Mouse (Mus musculus) adrenal gland, postnatal 10 days (tissue): ENCODE data around the gene 6030408B16Rik. TPM values are rescaled to one million over a fixed set of nuclear protein-coding genes. Genes with fewer than 3 reads are reported as not detected.
A peak's percentile ranks its signal among the peaks of the same experiment; 100 is the strongest.
"Not testable (repeated sequence)": the region's sequence is repeated elsewhere in the genome, so short reads cannot be mapped to it uniquely, and the experiment has no call there.

Source experiments
- DNase-seq: peaks from one replicate; pipeline ENCODE4 v3.0.0; 2021; ENCODE audit warnings: mixed read lengths
- total RNA-seq, 2 experiments: library from RNA; stranded (reverse); gene quantifications; 2 replicates each; pipeline ENCODE4 v1.2.3; 2021

The 6030408B16Rik gene
- total RNA-seq, 2 experiments from 2014 or later, result 1.0 to 2.4 TPM

DNA sequence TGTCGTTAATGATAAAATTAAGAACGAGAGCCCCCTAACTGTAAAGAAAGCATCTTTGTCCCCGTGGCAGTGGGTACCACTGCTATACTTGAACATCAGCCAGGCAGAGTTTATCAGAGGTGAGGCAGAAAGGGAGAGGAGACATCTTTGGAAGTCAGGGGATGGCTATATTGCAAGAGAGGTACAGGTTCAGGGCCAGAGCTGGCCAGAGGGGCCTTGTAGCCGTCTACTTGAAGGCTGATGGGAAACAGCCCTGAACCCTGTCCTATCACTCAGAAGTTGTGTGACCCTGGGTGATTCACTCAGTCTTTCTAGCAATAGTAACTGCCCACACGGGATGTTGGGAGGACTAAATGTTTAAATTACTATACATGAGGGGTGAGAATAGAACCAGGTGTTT is 28.1 kb downstream of the 6030408B16Rik start:
- no peak for DNase-seq

DNA sequence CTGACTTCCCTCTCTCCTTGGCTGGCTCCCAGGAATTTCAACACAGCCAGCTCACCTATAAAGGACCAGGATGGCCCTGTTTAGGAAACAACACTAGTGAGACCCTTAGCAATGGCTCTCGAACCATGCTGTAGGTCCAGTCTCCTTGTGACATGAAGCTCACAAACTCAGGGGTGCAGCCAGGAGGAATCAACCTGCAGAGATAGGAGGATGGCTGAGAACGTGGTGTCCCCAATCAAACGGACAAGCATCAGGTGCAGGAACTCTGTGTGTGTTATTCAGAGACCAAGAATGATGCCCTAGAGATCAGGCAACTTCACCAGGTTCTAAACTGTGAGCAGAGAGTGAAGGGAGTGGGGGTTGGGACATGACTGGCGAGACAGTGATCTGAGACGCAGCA is 29.1 kb downstream of the 6030408B16Rik start:
- no peak for DNase-seq

DNA sequence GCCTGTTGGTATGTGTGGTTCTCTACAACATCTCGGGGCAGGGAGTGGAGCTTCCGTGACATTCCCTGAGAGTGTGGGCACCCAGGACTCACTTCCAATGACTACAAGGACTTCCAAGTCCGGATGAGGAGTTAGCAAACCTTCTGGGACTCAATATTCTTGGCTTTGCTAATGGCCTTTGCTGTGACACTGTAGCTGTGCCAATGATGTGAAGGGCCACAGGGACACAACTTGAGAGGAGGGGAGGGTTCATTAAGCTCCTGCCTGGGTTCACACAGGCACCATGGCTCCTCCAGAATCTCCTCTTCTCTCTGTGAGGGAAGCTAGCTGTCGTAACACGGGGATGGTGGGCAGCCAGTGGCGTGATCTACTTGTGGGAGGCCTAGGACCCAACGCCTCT is 29.6 kb downstream of the 6030408B16Rik start:
- no peak for DNase-seq

DNA sequence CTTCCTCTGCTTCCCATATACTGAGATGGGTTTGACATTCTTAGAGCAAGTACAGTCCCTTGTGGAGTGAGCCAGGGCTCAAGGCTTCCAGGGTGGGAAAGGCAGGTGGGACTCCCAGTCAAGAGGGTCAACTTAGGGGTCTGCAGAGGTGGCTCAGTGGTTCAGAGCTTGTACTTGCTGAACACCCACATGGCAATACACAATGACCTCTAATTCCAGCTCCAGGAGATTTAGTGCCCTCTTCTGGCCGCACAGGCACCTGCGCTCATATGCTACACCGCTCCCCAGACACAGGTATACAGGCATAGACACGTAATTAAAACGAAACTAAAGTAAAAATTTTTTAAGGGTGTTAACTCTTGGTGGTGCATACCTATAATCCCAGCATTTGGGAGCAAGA is 30.5 kb downstream of the 6030408B16Rik start:
- no peak for DNase-seq

DNA sequence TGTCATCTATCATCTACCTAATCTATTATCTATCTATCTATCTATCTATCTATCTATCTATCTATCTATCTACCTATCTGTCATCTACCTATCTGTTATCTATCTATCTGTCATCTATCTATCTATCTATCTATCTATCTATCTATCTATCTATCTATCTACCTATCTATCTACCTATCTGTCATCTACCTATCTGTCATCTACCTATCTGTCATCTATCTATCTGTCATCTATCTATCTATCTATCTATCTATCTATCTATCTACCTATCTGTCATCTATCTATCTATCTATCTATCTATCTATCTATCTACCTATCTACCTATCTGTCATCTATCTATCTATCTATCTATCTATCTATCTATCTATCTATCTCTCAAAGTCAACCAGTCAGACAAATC is 31.4 kb downstream of the 6030408B16Rik start:
- DNase-seq, result not testable (repeated sequence)

DNA sequence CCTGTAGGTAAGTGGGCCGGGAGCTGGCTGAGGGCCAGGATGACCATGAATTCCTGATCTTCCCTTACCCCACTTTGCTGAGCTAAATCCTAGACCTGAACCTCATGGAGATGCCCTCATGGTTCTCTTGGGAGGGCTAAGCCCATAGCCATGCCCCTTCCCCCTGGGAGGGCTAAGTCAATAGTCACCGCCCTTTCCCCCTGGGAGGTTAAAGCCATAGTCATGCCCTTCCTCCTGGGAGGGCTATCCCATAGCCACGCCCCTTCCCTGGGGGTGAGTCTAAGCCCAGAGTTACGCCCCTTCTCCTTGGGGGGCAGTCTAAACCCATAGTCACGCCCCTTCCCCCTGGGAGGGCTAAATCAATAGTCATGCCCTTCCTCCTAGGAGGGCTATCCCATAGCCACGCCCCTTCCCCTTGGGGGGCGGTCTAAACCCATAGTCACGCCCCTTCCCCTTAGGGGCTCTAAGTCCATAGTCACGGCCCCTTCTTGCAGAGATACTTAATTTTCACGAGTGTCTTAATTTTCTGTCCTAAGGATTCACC is 33.1 kb downstream of the 6030408B16Rik start:
- no peak for DNase-seq

DNA sequence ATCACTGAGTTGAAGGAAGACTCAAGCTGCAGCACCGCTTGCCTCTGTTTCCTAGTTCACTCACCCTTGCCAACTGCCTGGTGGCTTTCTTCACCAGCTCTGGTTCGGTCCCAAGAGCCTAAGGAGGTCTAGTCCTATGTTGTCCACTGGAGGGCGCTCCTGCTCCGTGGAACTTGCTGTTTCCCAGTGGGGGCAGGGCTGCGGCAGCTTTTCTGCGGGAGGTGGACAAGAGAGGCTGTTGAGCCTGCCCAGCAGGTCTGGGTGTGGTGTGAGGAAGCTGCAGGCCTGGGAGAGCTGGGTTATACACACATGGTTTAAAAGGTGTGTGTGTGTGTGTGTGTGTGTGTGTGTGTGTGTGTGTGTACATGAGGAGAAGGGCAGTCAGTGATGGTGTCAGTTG is 34.3 kb downstream of the 6030408B16Rik start:
- DNase-seq, result peak; percentile 94

DNA sequence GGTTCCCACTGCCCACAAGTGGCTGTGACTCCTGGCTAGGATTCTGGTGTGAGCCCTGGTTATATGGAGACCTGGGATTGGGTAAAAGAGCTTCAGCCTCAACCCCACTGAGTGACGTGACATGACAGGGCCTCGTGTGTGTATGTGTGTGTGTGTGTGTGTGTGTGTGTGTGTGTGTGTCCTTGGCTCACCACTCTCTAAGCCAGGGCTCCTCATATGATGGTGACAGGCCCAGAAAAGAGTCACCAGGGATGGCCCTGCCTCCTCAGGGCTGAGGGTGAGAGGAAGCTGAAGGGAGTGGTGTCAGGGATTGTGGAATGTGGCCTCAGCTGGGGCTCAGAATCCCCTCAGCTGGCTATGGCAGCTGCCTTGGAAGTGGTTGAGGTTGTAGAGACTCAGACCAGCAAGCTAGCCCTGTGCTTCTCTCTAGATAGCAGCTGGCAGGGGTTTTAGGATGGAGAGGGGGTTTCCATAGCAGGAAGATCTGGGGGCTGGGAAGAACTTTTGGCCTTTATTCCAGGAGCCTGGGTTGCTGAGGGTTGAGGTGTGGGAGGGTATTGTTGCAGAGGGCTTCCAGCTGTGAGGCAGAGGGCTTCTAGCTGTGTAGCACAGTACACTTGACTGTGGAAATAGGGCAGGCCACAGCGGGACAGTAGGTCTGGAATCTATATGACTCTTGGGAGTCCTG is 36.0 kb downstream of the 6030408B16Rik start:
- DNase-seq, result no peak

DNA sequence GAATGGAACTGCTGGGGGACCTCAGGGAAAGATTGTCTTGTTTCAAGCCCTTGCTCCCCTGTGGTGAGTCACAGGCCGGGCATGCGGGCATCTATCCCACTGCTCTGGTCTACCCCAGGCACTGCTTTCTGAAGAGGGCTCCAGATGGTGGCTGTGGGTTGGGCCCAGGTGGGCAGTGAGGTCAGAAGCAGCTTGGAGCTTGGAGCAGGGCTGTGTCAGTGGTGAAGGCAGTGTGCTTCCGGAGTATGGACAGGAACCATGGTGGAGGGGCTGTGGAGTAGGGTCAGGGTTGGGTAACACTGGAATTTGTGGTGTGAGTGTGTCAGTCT is 36.5 kb downstream of the 6030408B16Rik start:
- no peak for DNase-seq

DNA sequence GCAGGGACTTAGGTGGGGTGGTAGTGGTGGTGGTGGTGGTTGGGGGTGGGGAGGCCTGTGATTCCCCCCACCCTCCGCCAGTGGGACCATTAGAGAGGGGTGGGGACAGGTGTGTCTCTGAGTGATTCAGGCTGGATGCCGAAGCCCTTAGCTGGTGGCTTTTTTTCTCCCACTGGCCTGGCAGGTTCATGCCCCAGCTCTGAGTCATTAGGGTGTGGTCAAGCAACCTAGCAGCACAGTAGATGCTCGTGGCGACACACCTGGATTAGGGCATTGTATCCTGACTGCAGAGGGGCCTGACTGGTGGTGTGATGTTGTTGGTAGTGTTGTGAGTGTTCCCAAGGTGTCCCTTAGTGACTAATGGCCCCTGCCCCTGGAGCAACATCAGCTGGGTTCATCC is 38.1 kb downstream of the 6030408B16Rik start:
- no peak for DNase-seq

DNA sequence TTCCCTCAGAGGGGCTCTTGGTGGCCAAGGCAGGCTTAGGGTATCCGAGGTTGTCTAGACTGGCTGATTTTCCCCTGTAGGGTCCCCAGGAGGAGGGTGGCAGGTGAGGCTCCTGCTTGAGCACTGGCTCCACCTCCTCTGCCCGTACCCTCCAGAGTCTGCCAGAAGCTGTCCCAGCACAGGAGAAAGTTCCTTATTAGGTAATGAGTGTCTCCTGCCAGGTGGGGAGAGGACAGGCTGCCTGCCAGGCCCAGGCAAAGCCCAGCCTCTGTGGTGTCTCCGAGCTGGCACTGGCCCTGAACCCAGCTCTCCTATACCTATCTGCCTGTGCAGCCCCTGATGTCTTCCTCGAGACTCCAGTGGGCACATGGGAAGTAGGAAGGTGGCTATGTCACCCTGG is 39.4 kb downstream of the 6030408B16Rik start:
- no peak for DNase-seq

DNA sequence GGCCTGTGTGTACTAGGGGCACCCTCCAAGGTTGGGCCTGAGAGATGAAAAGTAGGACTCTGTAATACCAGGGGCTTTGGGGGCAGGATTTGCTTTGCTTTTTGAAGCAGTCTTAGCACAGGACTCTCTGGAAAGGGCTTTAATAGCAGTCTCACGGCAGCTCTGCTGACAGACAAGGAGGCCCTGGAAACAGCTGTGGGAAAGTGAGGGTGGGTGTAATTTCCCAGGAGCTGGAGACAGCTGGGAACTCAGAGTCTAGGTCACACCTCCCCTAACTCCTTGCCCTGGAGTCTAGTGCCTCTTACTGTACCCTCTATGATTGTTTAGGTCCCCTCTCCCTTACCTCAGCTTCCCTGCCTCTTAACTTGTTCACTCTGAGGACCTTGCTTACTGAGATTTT is 40.2 kb downstream of the 6030408B16Rik start:
- no peak for DNase-seq

DNA sequence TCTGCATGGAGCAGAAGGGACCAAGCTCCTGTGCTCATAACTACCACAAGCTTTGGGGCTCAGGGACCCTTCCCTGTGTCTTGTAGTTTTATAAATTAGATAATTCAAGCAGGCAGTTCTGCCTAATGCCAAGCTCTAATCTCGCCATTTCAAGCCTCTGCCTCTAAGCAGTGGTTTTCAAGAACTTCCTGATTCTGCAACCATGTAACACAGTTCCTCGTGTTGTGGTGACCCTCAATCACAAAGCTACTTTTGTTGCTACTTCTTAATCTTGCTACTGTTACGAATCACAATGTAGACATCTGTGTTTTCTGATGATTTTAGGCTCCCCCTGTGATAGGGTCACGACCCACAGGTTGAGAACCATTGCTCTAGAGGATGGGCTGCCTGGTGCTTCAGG is 40.6 kb downstream of the 6030408B16Rik start:
- DNase-seq, result no peak

DNA sequence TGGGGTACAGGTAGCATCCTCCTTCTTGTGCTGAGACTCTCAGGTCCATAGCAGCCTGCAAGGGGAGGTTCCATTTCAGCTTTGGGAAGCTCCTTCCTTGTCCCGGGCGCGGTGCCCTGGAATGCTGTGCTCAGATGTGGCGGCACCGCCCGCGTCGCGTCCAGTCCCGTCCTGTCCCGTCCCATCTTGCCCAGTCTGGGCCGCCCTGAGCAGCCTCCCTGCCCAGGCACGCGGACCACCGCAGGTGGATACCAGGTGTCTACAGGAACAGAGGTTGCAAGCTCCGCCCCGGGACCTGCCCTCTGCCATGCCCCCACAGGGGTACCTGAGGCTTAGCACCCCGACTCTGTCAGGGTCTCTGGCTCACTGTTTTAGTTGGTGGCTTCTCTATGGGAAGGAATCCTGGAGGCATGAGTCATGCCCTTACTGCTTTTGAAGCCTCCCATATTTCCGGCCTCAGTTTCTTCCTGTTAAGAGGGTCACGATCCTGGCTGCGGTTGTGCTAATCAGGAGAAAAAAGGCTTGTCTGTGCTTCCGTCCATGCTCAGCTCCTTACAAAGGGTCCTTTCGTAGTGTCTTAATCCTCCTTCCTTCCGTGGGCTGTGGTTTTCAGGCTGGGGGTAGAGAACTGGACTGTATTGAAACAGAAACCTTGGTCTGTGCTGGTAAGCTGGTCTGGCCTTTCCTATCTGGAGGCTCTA is 43.6 kb downstream of the 6030408B16Rik start:
- DNase-seq, result no peak

DNA sequence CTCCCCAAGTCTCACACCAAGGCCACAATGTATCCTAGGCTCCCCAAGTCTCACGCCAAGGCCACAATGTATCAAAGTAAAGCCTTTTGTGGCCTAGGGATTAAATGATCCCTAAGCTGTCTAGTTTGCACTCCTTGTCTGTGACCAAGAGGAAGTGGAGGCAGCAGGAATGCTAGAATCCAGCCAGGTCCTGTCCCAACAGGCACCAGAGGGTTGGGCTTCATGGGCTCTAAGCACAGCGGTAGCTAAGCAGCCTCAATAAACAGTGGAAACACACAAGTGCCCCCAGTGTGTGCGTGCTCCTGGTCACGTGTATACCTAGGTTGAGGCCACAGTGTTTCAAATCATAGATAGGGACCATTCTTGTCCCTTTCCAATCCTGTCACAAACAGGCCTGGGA is 45.3 kb downstream of the 6030408B16Rik start:
- no peak for DNase-seq

DNA sequence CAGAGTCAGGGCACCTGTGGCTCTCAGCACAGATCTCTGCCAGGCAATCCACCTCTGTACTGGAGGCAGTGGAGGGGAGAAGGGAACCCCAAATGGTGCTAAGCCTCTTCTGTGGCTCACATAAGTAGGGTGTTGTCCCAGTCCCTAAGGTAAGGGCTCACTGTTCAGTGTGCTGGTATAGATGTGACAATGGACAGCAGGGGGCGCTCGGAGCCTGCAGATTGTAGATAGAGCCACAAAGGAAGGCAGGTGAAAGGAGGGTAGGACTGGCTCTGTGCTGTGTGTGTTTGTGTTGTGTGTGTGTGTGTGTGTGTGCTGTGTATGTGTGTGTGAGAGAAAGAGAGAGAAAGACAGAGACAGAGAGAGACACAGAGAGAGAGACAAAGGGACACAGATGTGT is 46.5 kb downstream of the 6030408B16Rik start:
- DNase-seq, result peak; percentile 91

DNA sequence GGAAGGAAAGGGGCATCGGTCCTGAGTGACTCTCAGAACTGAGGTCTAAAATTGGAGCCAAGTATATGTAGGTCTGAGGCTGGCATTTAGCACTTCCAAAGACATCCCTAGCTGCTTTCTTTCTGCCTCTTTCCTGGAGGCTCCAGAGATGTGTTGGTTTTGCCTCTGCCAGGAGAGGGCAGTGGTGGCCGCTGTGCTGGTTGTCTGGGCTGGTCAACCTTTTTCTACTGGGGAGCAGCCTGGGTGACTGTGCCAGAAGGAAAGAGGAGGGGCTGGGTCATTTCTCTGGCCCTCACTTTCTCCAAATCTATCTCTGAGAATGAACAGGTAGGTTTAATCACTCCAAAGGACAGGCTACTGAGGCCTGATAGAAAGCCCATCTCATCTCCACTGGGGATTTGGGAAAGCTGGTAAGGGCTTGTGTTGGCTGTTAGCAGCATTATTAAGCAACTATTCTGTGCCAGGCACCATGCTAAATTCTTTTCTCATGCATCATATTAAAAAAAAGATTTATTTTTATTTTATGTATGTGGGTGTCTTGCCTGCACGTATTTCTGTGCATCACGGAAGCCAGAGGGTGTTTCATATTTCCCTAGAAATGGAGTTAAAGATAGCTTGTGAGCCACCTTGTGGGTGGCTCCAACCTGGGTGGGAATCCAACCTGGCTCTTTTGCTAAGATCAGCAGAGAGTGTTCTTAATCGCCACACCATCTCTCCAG is 48.9 kb downstream of the 6030408B16Rik start:
- DNase-seq, result peak; percentile 62

Other genes with a start within 250 kb of the 6030408B16Rik start
- gene Gm47841, start 245.8 kb upstream of the 6030408B16Rik start, total RNA-seq, result under 1 TPM in 1 of 2 experiments, not detected in 1; 0.33 TPM
- 10 to 100 TPM in 1 of 2 experiments, 1 to 10 TPM in 1; 8.4 to 11.0 TPM for gene Fignl2, start 214.6 kb upstream of the 6030408B16Rik start, total RNA-seq
- under 1 TPM; 0.24 to 0.33 TPM for gene Ankrd33, start 177.5 kb upstream of the 6030408B16Rik start, total RNA-seq
- gene Acvrl1, start 164.7 kb upstream of the 6030408B16Rik start, total RNA-seq, result 10 to 100 TPM; 19.5 to 19.8 TPM
- gene Acvr1b, start 119.1 kb upstream of the 6030408B16Rik start, total RNA-seq, result 10 to 100 TPM; 10.8 to 13.4 TPM
- 10 to 100 TPM; 16.4 to 24.0 TPM for gene Grasp, start 69.0 kb upstream of the 6030408B16Rik start, total RNA-seq
- gene Nr4a1, start 38.9 kb upstream of the 6030408B16Rik start, total RNA-seq, result 100 to 1,000 TPM in 1 of 2 experiments, 10 to 100 TPM in 1; 95.8 to 589 TPM
- 100 to 1,000 TPM in 1 of 2 experiments, 10 to 100 TPM in 1; 36.6 to 103 TPM for gene Atg101, start 8.9 kb upstream of the 6030408B16Rik start, total RNA-seq
- under 1 TPM; 0.75 to 0.76 TPM for gene Krt80, start 77.0 kb downstream of the 6030408B16Rik start, total RNA-seq
- gene Krt7, start 117.8 kb downstream of the 6030408B16Rik start, total RNA-seq, result 1 to 10 TPM; 3.5 to 4.2 TPM
- not detected for gene Krt87, start 145.6 kb downstream of the 6030408B16Rik start, total RNA-seq
- gene Krt88, start 154.5 kb downstream of the 6030408B16Rik start, total RNA-seq, result not detected
- not detected for gene Krt81, start 170.5 kb downstream of the 6030408B16Rik start, total RNA-seq
- not detected for gene Krt86, start 180.3 kb downstream of the 6030408B16Rik start, total RNA-seq
- not detected for gene Krt83, start 198.3 kb downstream of the 6030408B16Rik start, total RNA-seq
- gene Gm49425, start 224.0 kb downstream of the 6030408B16Rik start, total RNA-seq, result not detected
- not detected for gene Krt84, start 239.6 kb downstream of the 6030408B16Rik start, total RNA-seq